Mouse (Mus musculus) gastrocnemius, postnatal 4 days (tissue): ENCODE data around the gene Itsn2. TPM values are rescaled to one million over a fixed set of nuclear protein-coding genes. Genes with fewer than 3 reads are reported as not detected.
"Not testable (repeated sequence)": the region's sequence is repeated elsewhere in the genome, so short reads cannot be mapped to it uniquely, and the experiment has no call there.

ENCODE experiments used
- DNase-seq, 2 experiments: peaks; one replicate each; pipeline ENCODE4 v3.0.0; 2021 to 2022; ENCODE audit warnings: low spot score in 2 of 2, mixed read lengths in 2 of 2
- total RNA-seq, 2 experiments: library from RNA; stranded (reverse); gene quantifications; 2 replicates each; pipeline ENCODE4 v1.2.3; 2021

Itsn2 gene
- total RNA-seq, 2 experiments from 2014 or later: 34.2 to 36.5 TPM

GRCm38 (mm10) chr12:4708296-4708695, 115.9 kb downstream of the Itsn2 start:
- DNase-seq: no peak

GRCm38 (mm10) chr12:4708881-4709604, 116.6 kb downstream of the Itsn2 start:
- DNase-seq: no peak

- DNase-seq: no peak
Measured at GRCm38 (mm10) chr12:4709926-4710325, 117.5 kb downstream of the Itsn2 start.

- no peak for DNase-seq
Measured at GRCm38 (mm10) chr12:4713361-4713760, 120.9 kb downstream of the Itsn2 start.

GRCm38 (mm10) chr12:4715606-4716005, 123.2 kb downstream of the Itsn2 start:
- DNase-seq: no peak

- no peak for DNase-seq
Measured at GRCm38 (mm10) chr12:4717417-4717816, 125.0 kb downstream of the Itsn2 start.

GRCm38 (mm10) chr12:4719066-4719761, 126.8 kb downstream of the Itsn2 start:
- no peak for DNase-seq

- no peak for DNase-seq
Measured at GRCm38 (mm10) chr12:4719762-4720754, 127.6 kb downstream of the Itsn2 start.

- no peak for DNase-seq
Measured at GRCm38 (mm10) chr12:4729165-4729564, 136.7 kb downstream of the Itsn2 start.

GRCm38 (mm10) chr12:4731629-4732028, 139.2 kb downstream of the Itsn2 start:
- DNase-seq: no peak

GRCm38 (mm10) chr12:4732332-4732731, 139.9 kb downstream of the Itsn2 start:
- no peak for DNase-seq

GRCm38 (mm10) chr12:4738031-4738576, 145.7 kb downstream of the Itsn2 start, which contains the start of gene Fam228a:
TSS of gene Fam228a (minus strand) at chr12:4738430.
- DNase-seq: no peak

- DNase-seq: no peak
Measured at GRCm38 (mm10) chr12:4740823-4741222, 148.4 kb downstream of the Itsn2 start.

- DNase-seq: no peak
Measured at GRCm38 (mm10) chr12:4742183-4742582, 149.7 kb downstream of the Itsn2 start.

GRCm38 (mm10) chr12:4744486-4744885, 152.0 kb downstream of the Itsn2 start:
- no peak for DNase-seq

GRCm38 (mm10) chr12:4754451-4754850, 162.0 kb downstream of the Itsn2 start:
- DNase-seq: not testable (repeated sequence)

- no peak for DNase-seq
Measured at GRCm38 (mm10) chr12:4757060-4757459, 164.6 kb downstream of the Itsn2 start.
